Mouse (Mus musculus) heart, embryonic 11.5 days (tissue): ENCODE measurements at regions not wholly inside any gene's neighbourhood (a gene's known extent, or its start where the extent isn't known, plus 50 kb on each side); places are given as distances from the start of the nearest gene placed in this dataset.

ENCODE experiments used
- ATAC-seq: fragments of 200-750 bp; cut with Nextera tagmentation; replicated peaks from 2 replicates; pipeline ENCODE4 v1.8.0; 2017; ENCODE audit warnings: moderate library complexity; ENCODE audit not compliant: insufficient number of reproducible peaks, low FRiP score, low TSS enrichment
- H3K27ac ChIP-seq: fragments of 300-500 bp; sonication (generic); 2 replicates; pipeline ENCODE4 v1.5.1; 2014; ENCODE audit warnings: mild to moderate bottlenecking, low read depth, low read length
- H3K27me3 ChIP-seq: fragments of 300-500 bp; sonication (generic); 2 replicates; pipeline ENCODE4 v1.6.1; 2014; ENCODE audit warnings: mild to moderate bottlenecking, low read length, mixed read lengths; ENCODE audit not compliant: control insufficient read depth, insufficient read depth
- H3K36me3 ChIP-seq: fragments of 300-500 bp; sonication (generic); 2 replicates; pipeline ENCODE4 v1.6.1; 2014; ENCODE audit warnings: mild to moderate bottlenecking, low read length, moderate library complexity, mixed read lengths; ENCODE audit not compliant: control insufficient read depth, insufficient read depth
- H3K4me1 ChIP-seq: fragments of 300-500 bp; sonication (generic); 2 replicates; pipeline ENCODE4 v1.6.1; 2014; ENCODE audit warnings: low read length; ENCODE audit not compliant: control insufficient read depth, insufficient read depth
- H3K4me2 ChIP-seq: fragments of 300-500 bp; sonication (generic); 2 replicates; pipeline ENCODE4 v1.6.1; 2014; ENCODE audit warnings: mild to moderate bottlenecking, moderate library complexity
- H3K4me3 ChIP-seq: fragments of 300-500 bp; sonication (generic); 2 replicates; pipeline ENCODE4 v1.5.1; 2014; ENCODE audit warnings: low read depth, low read length
- H3K9ac ChIP-seq: fragments of 300-500 bp; sonication (generic); 2 replicates; pipeline ENCODE4 v1.6.1; 2014; ENCODE audit warnings: mild to moderate bottlenecking, low read depth, low read length, moderate library complexity
- H3K9me3 ChIP-seq: fragments of 300-500 bp; sonication (generic); replicated peaks from 2 replicates; pipeline ENCODE4 v1.6.1; 2016; ENCODE audit warnings: low read length; ENCODE audit not compliant: control insufficient read depth
- WGBS: fragments of 180-500 bp; shearing (Covaris S2); extraction: QIAGEN DNeasy Blood & Tissue Kit; methylation state at CpG from one replicate; pipeline ENCODE4 v1.1.7; 2014; ENCODE audit not compliant: insufficient replicate concordance; 5-methylcytosine and 5-hydroxymethylcytosine counted together

DNA sequence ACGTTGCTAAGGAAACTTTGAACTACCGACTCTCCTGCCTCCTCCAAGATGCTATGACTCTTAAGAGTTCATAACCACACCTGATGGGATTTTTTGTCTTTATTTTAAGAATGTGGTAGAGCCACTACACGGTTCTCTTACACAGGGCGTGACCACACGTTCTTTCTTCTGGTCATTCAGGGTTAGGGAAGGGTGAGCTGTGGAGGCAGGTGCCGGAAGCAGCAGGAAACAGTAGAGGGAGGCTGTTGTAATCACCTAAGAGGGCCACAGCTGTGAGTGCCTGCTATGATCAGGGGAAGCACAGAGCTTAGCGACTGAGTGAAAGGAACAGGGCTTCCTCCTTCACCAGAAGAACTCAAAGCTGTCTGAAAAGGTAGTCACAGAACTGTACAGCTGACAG, 50.6 kb upstream of the Larp1 start:
- Histone ChIP-seq H3K4me2 (no peak overlapping the region), H3K9ac (no peak overlapping the region), H3K36me3 (no peaks in the 10 kb centered on the region), H3K9me3 (no peaks in the 10 kb centered on the region), H3K4me1 (peaks cover 12% of the 10 kb centered on the region), H3K27me3 (no peaks in the 10 kb centered on the region), H3K27ac (peak overlapping the region; percentile 60; the same call in 1 of the 2 replicates), H3K4me3 (no peak overlapping the region)
- ATAC-seq: no peak
- WGBS: 63% methylated on average over 7 of the region's 7 CpGs

DNA sequence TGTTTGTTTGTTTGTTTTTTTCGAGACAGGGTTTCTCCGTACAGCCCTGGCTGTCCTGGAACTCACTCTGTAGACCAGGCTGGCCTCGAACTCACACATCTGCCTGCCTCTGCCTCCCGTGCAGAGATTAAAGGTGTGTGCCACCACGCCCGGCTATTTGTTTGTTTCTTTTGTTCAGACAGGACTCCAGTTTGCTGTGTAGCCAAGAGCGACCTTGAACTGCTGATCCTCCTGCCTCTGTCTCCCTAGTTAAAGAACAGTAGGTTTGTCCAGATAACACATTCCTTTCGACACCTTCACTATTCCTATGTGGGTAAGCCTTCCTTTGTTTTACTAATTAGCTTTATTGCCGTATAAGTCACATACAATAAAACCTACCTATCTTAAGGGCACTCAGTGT, 52.0 kb upstream of the Larp1 start:
- WGBS: 87% methylated on average over 9 of the region's 9 CpGs
- no peaks in the 10 kb centered on the region for H3K9me3 ChIP-seq
- H3K27ac ChIP-seq: no peak overlapping the region
- H3K27me3 ChIP-seq: no peaks in the 10 kb centered on the region
- H3K9ac ChIP-seq: no peak overlapping the region
- H3K4me2 ChIP-seq: no peak overlapping the region
- no peak for ATAC-seq
- H3K36me3 ChIP-seq: no peaks in the 10 kb centered on the region
- H3K4me1 ChIP-seq: peaks cover 9% of the 10 kb centered on the region
- H3K4me3 ChIP-seq: no peak overlapping the region

DNA sequence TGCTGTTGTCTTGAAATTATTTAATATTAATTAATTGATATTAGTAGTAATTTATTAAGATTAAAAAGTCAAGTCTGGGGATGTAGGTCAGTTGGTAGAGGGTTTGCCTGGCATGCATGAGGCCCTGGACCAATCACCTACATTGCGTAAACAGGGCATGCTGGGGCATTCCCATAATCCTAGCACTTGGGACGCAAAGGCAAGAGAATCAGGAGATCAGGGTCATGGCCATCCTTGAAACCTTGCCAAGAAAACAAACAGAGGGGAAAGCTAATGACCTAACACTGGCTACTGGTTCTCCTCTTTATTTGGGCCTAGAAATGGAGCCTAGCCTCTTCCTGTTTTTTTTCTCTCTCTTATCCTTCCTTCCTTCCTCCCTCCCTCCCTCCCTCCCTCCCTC, 52.8 kb upstream of the Larp1 start:
- peak overlapping the region; percentile 50; the same call in 1 of the 2 replicates for H3K27ac ChIP-seq
- H3K4me2 ChIP-seq: no peak overlapping the region
- ATAC-seq: no peak
- 82% methylated on average over 2 of the region's 2 CpGs for WGBS
- no peaks in the 10 kb centered on the region for H3K36me3 ChIP-seq
- no peak overlapping the region for H3K9ac ChIP-seq
- H3K9me3 ChIP-seq: no peaks in the 10 kb centered on the region
- no peak overlapping the region for H3K4me3 ChIP-seq
- no peaks in the 10 kb centered on the region for H3K27me3 ChIP-seq
- peaks cover 7% of the 10 kb centered on the region for H3K4me1 ChIP-seq

DNA sequence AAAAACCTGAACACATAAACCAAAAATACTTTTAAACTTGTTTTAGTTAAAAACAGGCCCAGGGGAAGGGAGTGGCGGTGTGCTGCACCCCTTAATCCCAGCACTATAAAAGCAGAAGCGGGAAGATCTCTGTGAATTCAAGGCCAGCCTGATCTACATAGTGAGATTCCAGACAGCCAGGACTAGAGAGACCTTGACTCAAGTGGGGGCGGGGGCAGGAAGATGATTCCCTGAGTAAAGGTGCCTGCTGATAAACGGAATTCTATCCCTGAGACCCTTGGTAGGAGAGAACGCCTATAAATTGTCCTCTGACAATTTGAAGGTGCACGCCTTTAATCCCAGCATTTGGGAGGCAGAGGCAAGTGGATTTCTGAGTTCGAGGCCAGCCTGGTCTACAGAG, 53.4 kb upstream of the Larp1 start:
- no peaks in the 10 kb centered on the region for H3K9me3 ChIP-seq
- no peaks in the 10 kb centered on the region for H3K36me3 ChIP-seq
- H3K4me1 ChIP-seq: peaks cover 7% of the 10 kb centered on the region
- H3K4me3 ChIP-seq: no peak overlapping the region
- no peak overlapping the region for H3K4me2 ChIP-seq
- no peak for ATAC-seq
- no peak overlapping the region for H3K9ac ChIP-seq
- 77% methylated on average over 7 of the region's 7 CpGs for WGBS
- H3K27me3 ChIP-seq: no peaks in the 10 kb centered on the region
- H3K27ac ChIP-seq: peak overlapping the region; percentile 67

DNA sequence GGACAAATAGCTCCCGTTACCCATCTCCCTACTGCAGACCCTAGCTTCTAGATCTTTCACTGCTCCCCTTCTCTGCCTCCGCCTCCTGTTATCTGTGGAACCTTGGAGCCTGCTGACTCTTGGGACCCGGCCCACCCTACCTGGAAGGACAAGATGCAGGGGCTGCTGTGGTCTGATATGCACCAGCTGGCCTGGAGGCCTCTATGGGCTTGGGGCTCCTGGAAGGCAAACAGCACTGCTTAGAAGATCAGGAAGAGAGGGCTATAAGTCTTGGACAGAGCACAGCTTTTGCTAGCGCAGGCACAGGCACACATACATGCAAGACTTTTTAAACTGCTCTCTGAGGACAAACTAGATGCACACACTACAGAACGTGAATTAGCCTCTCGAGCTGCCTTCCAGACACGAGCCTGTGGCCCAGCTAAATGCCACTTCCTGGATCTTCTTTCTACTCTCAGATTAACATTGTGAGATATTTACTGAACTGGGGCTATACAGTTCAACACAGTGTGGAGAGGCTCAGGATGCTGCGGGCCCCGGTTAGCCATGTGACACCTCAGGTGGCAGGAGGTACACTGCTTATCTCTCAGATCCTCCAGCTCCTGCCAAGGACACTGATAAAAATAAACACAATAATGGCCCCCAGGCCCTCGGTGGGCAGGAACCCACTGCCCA, 54.2 kb upstream of the Larp1 start:
- 55% methylated on average over 10 of the region's 10 CpGs for whole genome bisulfite sequencing
- peak overlapping the region; percentile 67 for H3K27ac ChIP-seq
- H3K9ac ChIP-seq: no peak overlapping the region; the same call in 1 of the 2 replicates
- H3K36me3 ChIP-seq: no peaks in the 10 kb centered on the region
- H3K4me2 ChIP-seq: peak overlapping the region; percentile 3; the same call in 1 of the 2 replicates
- no peaks in the 10 kb centered on the region for H3K9me3 ChIP-seq
- H3K27me3 ChIP-seq: no peaks in the 10 kb centered on the region
- H3K4me3 ChIP-seq: no peak overlapping the region
- H3K4me1 ChIP-seq: peaks cover 7% of the 10 kb centered on the region
- ATAC-seq: peak; percentile 72

DNA sequence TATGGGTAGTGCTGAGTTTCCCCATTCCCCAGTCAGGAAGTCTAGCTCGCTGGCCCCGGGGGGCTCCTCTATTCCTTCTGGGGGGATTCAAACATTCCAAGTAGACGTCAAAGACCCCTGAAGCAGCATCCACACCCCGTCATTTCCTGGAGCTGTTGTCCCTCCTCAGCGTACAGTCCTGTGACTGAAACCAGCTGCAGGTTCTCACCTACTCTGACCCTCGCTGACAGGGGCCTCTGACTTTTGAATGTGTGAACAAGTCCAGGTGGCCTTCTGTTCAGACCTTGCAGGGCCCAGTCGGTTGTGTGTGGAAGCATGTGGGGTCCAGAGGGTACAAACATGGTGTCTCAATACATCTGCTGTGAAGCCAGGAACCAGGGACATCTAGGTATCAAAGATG, 55.2 kb upstream of the Larp1 start:
- WGBS: 55% methylated on average over 7 of the region's 7 CpGs

DNA sequence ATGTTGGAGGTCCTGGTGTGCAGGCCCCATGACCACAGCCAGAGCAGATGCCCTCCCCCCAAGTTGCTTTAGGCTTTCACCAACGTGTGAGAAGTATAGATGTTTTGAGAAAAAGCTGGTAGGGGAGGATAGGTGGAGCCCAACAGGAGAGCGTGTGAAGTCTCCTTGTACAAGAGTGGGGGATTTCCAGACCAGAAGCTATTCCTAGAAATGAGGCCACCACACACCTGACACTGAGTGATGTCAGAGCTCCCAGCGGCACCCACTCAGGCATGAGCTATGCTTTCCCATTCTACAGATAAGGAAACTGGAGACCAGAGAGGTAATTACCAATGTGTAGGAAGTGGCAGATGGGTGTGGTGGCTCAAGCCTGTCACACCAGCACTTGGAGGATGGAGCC, 56.2 kb upstream of the Larp1 start:
- Histone ChIP-seq H3K27ac (peak overlapping the region; percentile 31; the same call in 1 of the 2 replicates), H3K36me3 (no peaks in the 10 kb centered on the region), H3K9me3 (no peaks in the 10 kb centered on the region), H3K27me3 (no peaks in the 10 kb centered on the region), H3K4me1 (peaks cover 7% of the 10 kb centered on the region), H3K4me2 (no peak overlapping the region), H3K4me3 (no peak overlapping the region), H3K9ac (no peak overlapping the region)
- WGBS: 59% methylated on average over 3 of the region's 3 CpGs
- ATAC-seq: peak; percentile 72

More for the DNA sequence above, 55.2 kb upstream of the Larp1 start:
- H3K4me1 ChIP-seq: peaks cover 7% of the 10 kb centered on the region
- H3K4me2 ChIP-seq: no peak overlapping the region
- H3K9me3 ChIP-seq: no peaks in the 10 kb centered on the region
- no peak for ATAC-seq
- H3K27ac ChIP-seq: peak overlapping the region; percentile 67
- no peaks in the 10 kb centered on the region for H3K27me3 ChIP-seq
- no peaks in the 10 kb centered on the region for H3K36me3 ChIP-seq
- H3K9ac ChIP-seq: no peak overlapping the region; the same call in 1 of the 2 replicates
- H3K4me3 ChIP-seq: no peak overlapping the region

DNA sequence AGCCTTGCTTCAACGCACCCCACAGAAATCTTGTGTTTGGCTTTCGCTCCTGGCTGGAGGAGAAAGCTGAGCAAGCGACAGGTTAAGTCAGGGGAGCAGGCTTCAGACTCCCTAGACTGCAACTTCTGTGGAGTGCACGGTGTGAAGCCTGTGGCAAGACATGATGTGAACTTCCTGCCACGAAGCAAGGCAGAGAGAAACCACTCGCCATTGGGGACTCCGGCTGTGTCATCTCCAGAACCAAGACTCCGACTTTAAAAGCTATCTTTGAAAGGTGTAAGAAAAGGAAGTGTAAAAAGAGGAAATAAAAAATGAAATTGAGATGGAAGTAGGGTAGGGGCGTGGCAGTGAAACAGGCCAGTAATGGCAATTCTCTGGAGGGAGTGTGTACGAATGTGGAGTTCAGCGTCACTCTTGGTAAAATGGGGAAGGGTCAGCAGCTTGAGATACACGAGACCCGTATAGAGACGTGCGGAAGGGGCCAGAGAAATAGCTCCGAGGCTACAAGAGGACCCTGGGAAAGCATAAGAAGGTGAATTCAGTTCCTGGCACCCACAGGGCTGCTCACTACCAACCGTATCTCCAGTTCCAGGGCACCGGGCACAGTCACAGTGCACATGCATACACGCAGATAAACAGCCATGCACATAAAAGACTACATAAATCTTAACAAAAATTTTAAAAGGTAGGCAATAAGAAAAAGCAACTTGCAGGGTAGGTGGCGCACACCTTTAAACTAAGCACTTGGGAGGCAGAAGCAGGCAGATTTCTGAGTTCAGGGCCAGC, 57.1 kb upstream of the Larp1 start:
- no peaks in the 10 kb centered on the region for H3K27me3 ChIP-seq
- no peaks in the 10 kb centered on the region for H3K9me3 ChIP-seq
- 85% methylated on average over 20 of the region's 20 CpGs for WGBS
- H3K4me1 ChIP-seq: peaks cover 7% of the 10 kb centered on the region
- ATAC-seq: no peak
- H3K4me2 ChIP-seq: no peak overlapping the region
- no peak overlapping the region for H3K4me3 ChIP-seq
- no peak overlapping the region for H3K9ac ChIP-seq
- peak overlapping the region; percentile 31; the same call in 1 of the 2 replicates for H3K27ac ChIP-seq
- no peaks in the 10 kb centered on the region for H3K36me3 ChIP-seq
